Mouse (Mus musculus) T-helper 17 cell (primary cell): ENCODE results near the gene Olfr54.
"Not testable (repeated sequence)": the region's sequence is repeated elsewhere in the genome, so short reads cannot be mapped to it uniquely, and the experiment has no call there.

ENCODE experiments used
- in situ Hi-C, 2 experiments: fragments of 300-600 bp; cut with MboI, MseI; formaldehyde crosslinking; loops; 1 replicate in 1 of 2; 2 replicates in 1 of 2; pipeline ENCODE4 v1.15.1; 2025; ENCODE audit warnings: high pct_unique_total_duplicates in 2 of 2

The Olfr54 gene

GRCm38 (mm10) chr11:51013936-51014335 lies at the start of gene Olfr54:
Olfr54 (plus strand) TSS chr11:51014236.
- in situ Hi-C loops = no loop called here

- in situ Hi-C loops = no loop called here
Observed at GRCm38 (mm10) chr11:50964886-50965285, 49.1 kb upstream of the Olfr54 start.

DNA sequence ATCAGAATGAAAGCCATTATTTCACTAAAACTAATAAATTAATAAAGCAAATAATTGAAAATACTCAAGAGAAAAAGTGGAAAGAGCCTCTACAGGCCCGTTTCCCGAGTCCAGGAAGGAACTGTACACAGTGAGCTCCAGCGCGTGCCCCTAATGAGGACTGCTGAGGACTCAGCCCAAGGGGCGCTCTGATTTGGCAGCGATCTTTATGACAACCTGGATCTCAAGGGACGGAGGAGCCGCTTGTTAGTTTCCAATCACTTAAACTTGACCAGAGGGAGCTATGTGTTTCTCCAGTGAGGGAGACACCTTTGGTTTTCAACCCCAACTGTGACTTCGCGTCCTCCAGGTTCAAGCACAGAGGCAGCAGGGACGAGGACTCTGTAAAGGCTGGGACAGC lies 47.8 kb upstream of the Olfr54 start, which contains the start of gene Olfr1378:
Gene Olfr1378, plus strand, starts transcription at position 301 of the 400 bp plus-strand sequence.
- in situ Hi-C loops = no loop called here

DNA sequence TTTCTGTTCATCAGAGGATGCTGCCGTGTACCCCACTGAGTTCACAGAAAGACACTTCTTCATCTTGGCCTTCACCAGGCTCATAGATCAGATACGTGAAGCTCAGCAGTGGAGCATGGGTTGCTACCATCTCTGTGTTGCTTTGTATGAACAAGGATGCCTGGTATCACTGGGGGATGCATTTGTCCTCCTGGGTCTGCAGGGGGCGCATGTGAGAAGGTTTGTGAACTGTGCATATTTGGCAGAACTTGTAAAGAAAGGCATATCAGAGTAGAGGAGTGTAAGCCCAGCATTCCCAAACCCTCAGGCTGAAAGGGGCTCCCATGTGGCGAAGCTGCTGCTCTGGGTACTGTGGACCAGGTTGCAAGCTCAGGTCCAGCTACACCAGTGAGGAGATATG lies 36.8 kb upstream of the Olfr54 start:
- in situ Hi-C loops = no loop called here

DNA sequence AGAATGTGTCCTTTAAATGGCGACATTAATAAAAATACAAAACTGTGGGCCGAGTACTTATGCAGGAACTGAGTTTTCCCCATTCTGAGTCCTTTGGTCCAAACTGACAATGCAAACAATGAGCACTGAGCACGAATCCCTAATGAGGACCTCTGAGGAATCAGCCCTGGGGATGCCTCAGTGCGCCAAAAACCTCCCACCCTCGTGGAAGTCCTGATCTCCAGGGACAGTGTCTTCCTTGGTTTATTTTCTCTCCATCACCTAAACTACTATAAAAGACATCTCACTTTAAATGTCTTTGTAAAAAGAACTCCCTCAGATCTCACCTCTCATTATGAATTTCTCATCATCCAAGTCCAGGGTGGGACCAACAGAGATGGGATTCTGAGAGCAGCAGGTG lies 32.4 kb upstream of the Olfr54 start, which contains the start of gene Olfr1377:
Gene Olfr1377, plus strand, starts transcription at position 301 of the 400 bp plus-strand sequence.
- in situ Hi-C loops = no loop called here

- in situ Hi-C loops = no loop called here
Observed at GRCm38 (mm10) chr11:51003296-51003695, 10.7 kb upstream of the Olfr54 start, which contains the start of gene Olfr51. Olfr51 (plus strand) TSS chr11:51003596.

DNA sequence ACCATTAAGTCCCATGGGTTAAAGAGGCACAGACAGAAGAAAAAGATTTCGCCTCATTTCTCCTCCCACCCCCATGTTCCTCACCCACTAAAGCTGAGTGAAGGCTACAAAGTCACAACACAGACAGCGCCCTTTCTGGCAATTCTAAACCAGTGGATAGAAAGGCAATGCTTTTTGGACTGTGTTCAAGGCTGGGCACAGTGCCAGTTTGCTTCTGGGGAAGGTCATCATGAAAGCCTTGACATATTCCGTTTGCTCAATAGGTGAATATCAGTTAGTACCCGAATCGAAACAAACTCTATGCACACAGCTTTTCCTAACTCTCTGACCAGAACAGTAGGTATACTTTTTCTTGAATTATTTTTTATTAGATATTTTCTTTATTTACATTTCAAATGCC lies 2.2 kb upstream of the Olfr54 start:
- in situ Hi-C loops = no loop called here

DNA sequence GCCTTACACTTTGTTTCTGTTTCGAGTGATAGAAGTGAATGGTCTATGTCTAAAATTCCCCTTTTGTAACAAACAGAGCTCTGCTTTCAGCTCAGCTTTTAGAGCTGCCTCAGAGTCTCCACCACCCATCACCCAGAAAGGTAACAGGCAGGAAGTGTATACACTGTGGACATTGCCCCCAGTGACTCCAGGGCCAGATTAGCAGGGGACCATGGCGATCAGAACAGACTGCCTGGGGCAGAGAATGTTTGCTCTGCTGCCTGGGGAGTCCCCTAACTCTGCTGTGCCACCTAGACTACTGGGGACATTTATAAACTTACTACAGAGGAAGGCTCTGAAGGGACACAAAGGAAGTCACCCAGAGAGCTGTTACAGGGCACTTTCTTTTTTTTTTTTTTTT lies 2.3 kb downstream of the Olfr54 start:
- in situ Hi-C loops = no loop called here

DNA sequence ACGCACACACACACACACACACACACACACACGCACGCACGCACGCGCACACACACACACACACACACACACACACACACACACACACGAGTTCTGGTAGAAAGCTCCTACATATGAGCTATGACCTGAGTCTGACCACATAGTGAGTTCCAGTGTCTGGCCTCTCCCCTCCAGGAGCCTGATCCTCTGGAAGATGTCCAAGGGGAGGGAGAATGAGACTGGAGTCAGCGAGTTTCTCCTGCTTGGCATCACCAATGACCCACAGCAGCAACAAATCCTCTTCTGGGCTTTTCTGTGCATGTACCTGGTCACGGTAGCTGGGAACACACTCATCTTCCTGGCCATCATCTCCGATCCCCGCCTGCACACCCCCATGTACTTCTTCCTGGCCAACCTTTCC lies 12.8 kb downstream of the Olfr54 start:
- in situ Hi-C loops = not testable (repeated sequence)

GRCm38 (mm10) chr11:51029381-51029780 lies 15.3 kb downstream of the Olfr54 start:
- in situ Hi-C loops = not testable (repeated sequence)

GRCm38 (mm10) chr11:51030225-51030624 lies 16.2 kb downstream of the Olfr54 start:
- in situ Hi-C loops = loop anchor here (5.0 kb wide), 1 partner anchor 88 kb away; the partner anchor contains the start of gene 4933414I15Rik (in 2 of the 2)

DNA sequence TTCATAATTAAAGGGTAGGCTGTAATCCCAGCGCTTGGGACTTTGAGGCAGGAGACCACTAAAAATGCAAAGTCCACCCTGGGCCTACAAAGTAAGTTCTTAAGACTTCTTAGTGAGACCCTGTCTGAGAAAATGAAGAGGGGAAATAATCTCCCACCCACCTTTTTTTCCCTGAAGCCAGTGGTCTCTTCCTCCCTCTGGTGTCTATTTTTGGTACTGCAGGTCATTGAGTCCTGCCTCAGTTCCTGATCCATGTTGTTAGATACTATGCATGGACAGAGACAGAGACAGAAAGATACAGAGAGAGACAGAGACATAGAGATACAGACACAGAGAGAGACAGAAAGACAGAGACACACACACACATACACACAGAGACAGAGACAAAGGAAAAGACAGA lies 18.8 kb downstream of the Olfr54 start:
- in situ Hi-C loops = loop anchor here (5.0 kb wide), 1 partner anchor 91 kb away; the partner anchor contains the start of gene 4933414I15Rik (in 2 of the 2)

- in situ Hi-C loops = loop anchor here (5.0 kb wide), 1 partner anchor 92 kb away; the partner anchor contains the start of gene 4933414I15Rik (in 2 of the 2)
Observed at GRCm38 (mm10) chr11:51034141-51034540, 20.1 kb downstream of the Olfr54 start.

DNA sequence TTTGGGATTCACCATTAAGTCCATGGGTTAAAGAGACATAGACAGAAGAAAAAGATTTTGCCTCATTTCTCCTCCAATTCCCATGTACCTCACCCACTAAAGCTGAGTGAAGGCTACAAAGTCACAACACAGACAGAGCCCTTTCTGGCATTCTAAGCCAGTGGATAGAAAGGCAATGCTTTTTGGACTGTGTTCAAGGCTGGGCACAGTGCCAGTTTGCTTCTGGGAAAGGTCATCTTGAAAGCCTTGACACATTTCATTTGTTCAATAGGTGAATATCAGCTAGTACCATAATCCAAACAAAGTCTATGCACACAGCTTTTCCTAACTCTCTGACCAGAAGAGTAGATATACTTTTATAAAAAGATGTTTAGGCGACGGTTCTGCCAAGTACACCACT lies 21.9 kb downstream of the Olfr54 start:
- in situ Hi-C loops = no loop called here

DNA sequence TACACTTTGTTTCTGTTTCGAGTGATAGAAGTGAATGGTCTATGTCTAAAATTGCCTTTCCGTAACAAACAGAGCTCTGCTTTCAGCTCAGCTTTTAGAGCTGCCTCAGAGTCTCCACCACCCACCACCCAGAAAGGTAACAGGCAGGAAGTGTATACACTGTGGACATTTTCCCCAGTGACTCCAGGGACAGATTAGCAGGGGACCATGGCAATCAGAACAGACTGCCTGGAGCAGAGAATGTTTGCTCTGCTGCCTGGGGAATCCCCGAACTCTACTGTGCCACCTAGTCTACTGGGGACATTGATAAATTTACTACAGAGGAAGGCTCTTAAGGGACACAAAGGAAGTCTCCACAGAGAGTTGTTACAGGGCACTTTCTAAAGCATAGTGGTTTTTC lies 30.7 kb downstream of the Olfr54 start:
- in situ Hi-C loops = not testable (repeated sequence)

- in situ Hi-C loops = not testable (repeated sequence)
Observed at GRCm38 (mm10) chr11:51047809-51048208, 33.8 kb downstream of the Olfr54 start, which contains the start of gene Olfr1375. Olfr1375 (plus strand) TSS chr11:51048109.

GRCm38 (mm10) chr11:51051678-51052077 lies 37.6 kb downstream of the Olfr54 start:
- in situ Hi-C loops = no loop called here

- in situ Hi-C loops = no loop called here
Observed at GRCm38 (mm10) chr11:51053230-51053629, 39.2 kb downstream of the Olfr54 start.

- in situ Hi-C loops = no loop called here
Observed at GRCm38 (mm10) chr11:51059151-51059571, 45.1 kb downstream of the Olfr54 start, which contains the start of gene Zfp354a. Zfp354a (plus strand) TSS chr11:51059257.

DNA sequence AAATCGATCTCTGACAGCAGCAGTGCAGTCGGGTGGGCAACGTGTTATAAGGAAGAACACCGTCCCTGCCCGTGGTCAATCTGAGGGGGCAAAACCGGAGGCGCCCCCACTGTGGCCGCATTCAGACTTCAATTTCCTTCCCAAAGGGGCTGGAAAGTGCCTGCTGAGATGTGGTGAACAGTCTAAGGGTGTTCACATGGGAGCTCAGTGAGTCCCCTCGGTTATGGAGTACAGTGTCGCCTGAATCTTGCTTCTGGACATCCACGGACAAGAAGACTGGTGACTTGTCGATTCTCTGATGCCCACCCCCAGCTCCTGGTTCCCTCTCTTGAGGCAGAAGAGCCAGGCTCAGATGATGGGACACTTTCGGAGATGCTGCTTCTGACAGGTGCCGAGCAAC lies 45.6 kb downstream of the Olfr54 start:
- in situ Hi-C loops = no loop called here

GRCm38 (mm10) chr11:51060981-51061380 lies 46.9 kb downstream of the Olfr54 start:
- in situ Hi-C loops = no loop called here

GRCm38 (mm10) chr11:51063276-51063675 lies 49.2 kb downstream of the Olfr54 start:
- in situ Hi-C loops = no loop called here

- in situ Hi-C loops = no loop called here
Observed at GRCm38 (mm10) chr11:51063841-51064240, 49.8 kb downstream of the Olfr54 start.
